Mouse (Mus musculus) lung, postnatal 0 days (tissue): ENCODE measurements around the gene Gm49450.
"Not testable (repeated sequence)": the region's sequence is repeated elsewhere in the genome, so short reads cannot be mapped to it uniquely, and the experiment has no call there.

Experiments
- CTCF ChIP-seq: IDR thresholded peaks from 2 replicates; pipeline ENCODE4 v1.5.1; 2016; ENCODE audit warnings: antibody characterized with exemption, mild to moderate bottlenecking
- EP300 ChIP-seq: IDR thresholded peaks from 2 replicates; pipeline ENCODE4 v1.6.1; 2016; ENCODE audit warnings: antibody characterized with exemption, mild to moderate bottlenecking, control low read depth

DNA sequence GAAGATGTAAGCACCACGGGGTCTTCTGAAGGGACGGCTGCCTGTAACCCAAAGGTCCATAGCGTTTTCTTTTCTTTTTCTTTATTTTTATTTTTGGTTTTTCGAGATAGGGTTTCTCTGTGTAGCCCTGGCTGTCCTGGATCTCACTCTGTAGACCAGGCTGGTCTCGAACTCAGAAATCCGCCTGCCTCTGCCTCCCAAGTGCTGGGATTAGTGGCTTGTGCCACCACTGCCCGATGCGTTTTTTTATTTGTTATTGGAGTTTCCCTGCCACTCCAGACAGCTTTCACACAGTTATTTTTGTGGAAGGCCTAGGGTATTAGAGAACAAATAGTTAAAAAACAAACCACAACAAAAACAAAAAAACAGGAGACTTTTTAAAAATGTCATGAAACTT, 34.9 kb downstream of the Gm49450 start:
- TF ChIP-seq EP300, CTCF: not testable (repeated sequence)
